9 mouse cellular contexts compared by ENCODE assay signal in the genomic region with DNA sequence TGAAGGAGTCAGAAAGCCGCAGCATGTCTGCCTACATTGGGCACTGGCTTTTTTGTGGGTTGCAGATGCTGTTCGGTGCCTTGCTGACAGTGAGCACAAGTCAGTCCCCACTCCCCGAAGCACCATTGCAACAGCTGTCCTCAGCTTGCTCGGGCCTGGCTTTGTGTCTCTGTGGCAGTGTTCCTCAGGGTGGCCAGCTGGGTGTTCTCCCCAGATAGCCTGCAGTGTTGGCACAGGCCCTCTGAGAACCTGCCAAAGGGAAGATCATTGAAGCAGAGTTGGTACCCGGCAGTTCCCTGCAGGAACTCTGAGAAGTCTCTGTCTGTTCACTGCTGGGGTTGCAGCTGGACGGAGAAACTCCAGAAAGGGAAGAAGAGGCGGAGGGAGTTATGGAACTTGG. TPM values are rescaled to one million over a fixed set of nuclear protein-coding genes. Genes with fewer than 3 reads are reported as not detected.
DNase-seq lines count a peak whose midpoint lies in the region; ATAC-seq and TF ChIP-seq lines count a peak whose summit lies in the region.
"Had no signal": no experiment of that assay in that cellular context is flagged by ENCODE, and none has a peak within 500 bp of the region (broad histone marks: within the 10 kb centered on the region; RNA-seq: fewer than 3 reads in every experiment).

No protein-coding gene starts in this region.

- TF ChIP-seq EP300 in heart, adult 2 months (IDR thresholded peaks at IDR 0.05; ENCODE audit: insufficient read depth, low read depth, low read length): no peak

- no peak for TF ChIP-seq CTCF in heart, adult 2 months (IDR thresholded peaks at IDR 0.05)
- TF ChIP-seq CTCF in layer of hippocampus, adult 2 months (conservative IDR thresholded peaks at IDR 0.05): no peak

- intact Hi-C loops in heart, adult 2 months (cut with DNase I): no loop called here

- H3K4me2 ChIP-seq in midbrain, embryonic 12.5 days (replicated peaks): no peak overlapping the region
- H3K4me2 ChIP-seq: stomach, embryonic 15.5 days had no signal

- no peak for ATAC-seq in midbrain, embryonic 12.5 days (ENCODE audit: low FRiP score, low read depth)

- 61% methylated on average over 7 of the region's 7 CpGs for WGBS in heart, adult 2 months
- 78% methylated on average over 7 of the region's 7 CpGs for WGBS in midbrain, embryonic 12.5 days

- H3K4me1 ChIP-seq in heart, adult 2 months (ENCODE audit: control insufficient read depth, insufficient read depth, low read length): peaks cover 1% of the 10 kb centered on the region; the same call in 1 of the 2 replicates
- peaks cover 16% of the 10 kb centered on the region for H3K4me1 ChIP-seq in midbrain, embryonic 12.5 days
- H3K4me1 ChIP-seq: stomach, embryonic 15.5 days had no signal

- DNase-seq in heart, adult 2 months: peak; percentile 19 to 20
- no peak for DNase-seq in heart, adult 11 months
- peak; percentile 79 to 86 for DNase-seq in cerebellum, postnatal 10 days
- peak in 1 of 2 experiments; percentile 38 for DNase-seq in layer of hippocampus, adult 2 months (ENCODE audit: low spot score in 2 of 2)
- no peak for DNase-seq in kidney, postnatal 36 days
- no peak for DNase-seq in adrenal gland, postnatal 25 days
- no peak for DNase-seq in kidney, adult 18-20 months

- H3K9me3 ChIP-seq in midbrain, embryonic 12.5 days: no peaks in the 10 kb centered on the region
- H3K9me3 ChIP-seq: stomach, embryonic 15.5 days had no signal

- H3K36me3 ChIP-seq in heart, adult 2 months (ENCODE audit: control insufficient read depth, insufficient read depth, low read length): no peaks in the 10 kb centered on the region
- no peaks in the 10 kb centered on the region for H3K36me3 ChIP-seq in midbrain, embryonic 12.5 days
- H3K36me3 ChIP-seq: stomach, embryonic 15.5 days had no signal

- H3K4me3 ChIP-seq in heart, adult 2 months: no peak overlapping the region
- H3K4me3 ChIP-seq in layer of hippocampus, adult 2 months: no peak overlapping the region
- no peak overlapping the region for H3K4me3 ChIP-seq in midbrain, embryonic 12.5 days
- H3K4me3 ChIP-seq: stomach, embryonic 15.5 days had no signal

- H3K9ac ChIP-seq in heart, adult 2 months (ENCODE audit: low read depth, low read length): no peak overlapping the region
- H3K9ac ChIP-seq in midbrain, embryonic 12.5 days (replicated peaks): no peak overlapping the region
- H3K9ac ChIP-seq: stomach, embryonic 15.5 days had no signal

- H3K27ac ChIP-seq in heart, adult 2 months: no peak overlapping the region
- peak overlapping the region; percentile 68; the same call in 1 of the 2 replicates for H3K27ac ChIP-seq in layer of hippocampus, adult 2 months
- H3K27ac ChIP-seq in midbrain, embryonic 12.5 days (replicated peaks): peak overlapping the region; percentile 66; the same call in 1 of the 2 replicates
- H3K27ac ChIP-seq: stomach, embryonic 15.5 days had no signal

- no peak for TF ChIP-seq POLR2A in heart, adult 2 months (IDR thresholded peaks at IDR 0.05; ENCODE audit: insufficient read depth, low read depth, low read length)

- no peaks in the 10 kb centered on the region for H3K79me2 ChIP-seq in heart, adult 2 months (replicated peaks; ENCODE audit: control insufficient read depth, insufficient read depth, low read length)

- no peaks in the 10 kb centered on the region; the same call in 1 of the 2 replicates for H3K27me3 ChIP-seq in heart, adult 2 months (ENCODE audit: control insufficient read depth, insufficient read depth, low read length)
- H3K27me3 ChIP-seq in midbrain, embryonic 12.5 days: no peaks in the 10 kb centered on the region
- H3K27me3 ChIP-seq: stomach, embryonic 15.5 days had no signal

RNA-seq across cellular contexts. Expression of a gene that starts 22.5 kb away (rescaled TPM):
- total RNA-seq in heart, adult 2 months (2021): 1 to 10 TPM; 6.5 to 7.8 TPM
- polyA plus RNA-seq in heart, adult 2 months (2012; rRNA removed): 2.9 and 9.4 TPM in 2 replicates
- 1 to 10 TPM; 8.3 TPM for total RNA-seq in layer of hippocampus, adult 2 months (2021)
- polyA plus RNA-seq in midbrain, embryonic 12.5 days (2016; fragmentation: Nextera tagmentation; extraction: Ambion mirVana): 7.8 and 7.9 TPM in 2 replicates
- 2.9 and 5.9 TPM in 2 replicates for total RNA-seq in adrenal gland, postnatal 25 days (2021)

Comparison
In these comparisons a context has a peak if more than half of its experiments do, and no peak if none do; other contexts are left out.
1. DNase-seq: peak in heart, adult 2 months (2 of 2) and cerebellum, postnatal 10 days (2 of 2); none in heart, adult 11 months (single experiment), kidney, postnatal 36 days (0 of 2), adrenal gland, postnatal 25 days (single experiment) and kidney, adult 18-20 months (single experiment).